Mouse (Mus musculus) cortical plate, adult 2 months (tissue): ENCODE measurements around the gene Taldo1.

Experiments
- CTCF ChIP-seq: fragments of 200-500 bp; IDR thresholded peaks from 2 replicates; pipeline ENCODE4 v1.5.1; 2011; ENCODE audit warnings: mild to moderate bottlenecking, control low read depth, low read length; ENCODE audit not compliant: insufficient read depth; ENCODE audit errors: extremely low read depth
- POLR2A ChIP-seq: fragments of 200-500 bp; IDR thresholded peaks from 2 replicates; pipeline ENCODE4 v1.6.1; 2011; ENCODE audit warnings: mild to moderate bottlenecking, low read length, control low read depth; ENCODE audit not compliant: insufficient read depth; ENCODE audit errors: extremely low read depth

DNA sequence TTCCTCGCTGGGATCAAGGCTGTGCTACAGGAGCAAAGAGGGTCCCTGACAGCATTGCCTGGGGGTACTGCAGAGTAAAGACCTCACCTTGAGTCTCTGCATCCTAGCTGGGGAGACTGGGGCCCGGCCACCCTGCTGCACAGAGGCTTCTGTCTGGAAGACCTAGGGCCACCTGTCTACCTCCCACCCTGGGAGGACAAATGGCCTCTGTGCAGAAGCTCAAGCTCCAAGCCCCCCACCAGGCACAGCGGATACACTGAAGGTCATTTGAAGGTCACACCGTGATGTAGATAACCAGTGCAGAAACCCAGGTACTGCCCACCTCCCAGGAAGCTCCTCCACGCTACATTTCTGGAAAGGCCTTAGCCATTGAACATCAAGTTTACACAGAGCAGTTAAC is 36.7 kb downstream of the Taldo1 start:
- TF ChIP-seq CTCF (no peak), POLR2A (no peak)
